Mouse (Mus musculus) heart, embryonic 13.5 days (tissue): ENCODE measurements around the gene Nfatc2. TPM values are rescaled to one million over a fixed set of nuclear protein-coding genes. Genes with fewer than 3 reads are reported as not detected.

Experiments used
- ATAC-seq: fragments of 200-750 bp; cut with Nextera tagmentation; 2 replicates; pipeline ENCODE4 v1.8.0; 2017; ENCODE audit warnings: moderate TSS enrichment; ENCODE audit not compliant: insufficient number of reproducible peaks, low FRiP score, low TSS enrichment; ENCODE audit errors: extremely low read depth
- H3K27ac ChIP-seq: fragments of 300-500 bp; sonication (generic); replicated peaks from 2 replicates; pipeline ENCODE4 v1.5.1; 2015; ENCODE audit warnings: moderate library complexity, mild to moderate bottlenecking, inconsistent platforms
- H3K27me3 ChIP-seq: fragments of 300-500 bp; sonication (generic); replicated peaks from 2 replicates; pipeline ENCODE4 v1.6.1; 2015; ENCODE audit warnings: mild to moderate bottlenecking, inconsistent platforms
- H3K36me3 ChIP-seq: fragments of 300-500 bp; sonication (generic); 2 replicates; pipeline ENCODE4 v1.6.1; 2015; ENCODE audit warnings: mild to moderate bottlenecking, inconsistent platforms
- H3K4me1 ChIP-seq: fragments of 300-500 bp; sonication (generic); 2 replicates; pipeline ENCODE4 v1.6.1; 2015; ENCODE audit warnings: inconsistent platforms
- H3K4me2 ChIP-seq: fragments of 300-500 bp; sonication (generic); 2 replicates; pipeline ENCODE4 v1.6.1; 2015; ENCODE audit warnings: inconsistent platforms, mild to moderate bottlenecking, moderate library complexity
- H3K4me3 ChIP-seq: fragments of 300-500 bp; sonication (generic); 2 replicates; pipeline ENCODE4 v1.5.1; 2015; ENCODE audit warnings: moderate library complexity, mild to moderate bottlenecking, inconsistent platforms
- H3K9ac ChIP-seq: fragments of 300-500 bp; sonication (generic); 2 replicates; pipeline ENCODE4 v1.6.1; 2015; ENCODE audit warnings: inconsistent platforms, mild to moderate bottlenecking, moderate library complexity
- H3K9me3 ChIP-seq: fragments of 300-500 bp; sonication (generic); 2 replicates; pipeline ENCODE4 v1.6.1; 2016; ENCODE audit warnings: inconsistent platforms
- WGBS: fragments of 180-500 bp; shearing (Covaris S2); methylation state at CpG from one replicate; pipeline ENCODE4 v1.1.7; 2015; ENCODE audit warnings: mixed read lengths; 5-methylcytosine and 5-hydroxymethylcytosine counted together
- polyA plus RNA-seq: library from polyadenylated mRNA; unstranded; fragments of >200 nt; fragmentation: Nextera tagmentation; extraction: Ambion mirVana; gene quantifications from 2 replicates; pipeline ENCODE4 v1.2.1, GENCODE M21; 2015

Gene Nfatc2
- polyA plus RNA-seq, 1 experiment from 2014 or later = 10.1 TPM

- Histone ChIP-seq H3K4me1 (peaks cover 17% of the 10 kb centered on the region), H3K36me3 (peaks cover 29% of the 10 kb centered on the region), H3K27me3 (0 out of 2 replicates have a peak, but pooled peaks cover 2% of the 10 kb centered on the region), H3K4me2 (no peak overlapping the region), H3K27ac (no peak overlapping the region), H3K4me3 (no peak overlapping the region), H3K9me3 (peaks cover 6% of the 10 kb centered on the region), H3K9ac (no peak overlapping the region)
- ATAC-seq = no peak
- 54% methylated on average over 4 of the region's 4 CpGs for WGBS
These were observed 86.0 kb downstream of the Nfatc2 start for GRCm38 (mm10) chr2:168515466-168515865.

- Histone ChIP-seq H3K4me1 (peaks cover 4% of the 10 kb centered on the region), H3K4me3 (no peak overlapping the region), H3K27me3 (0 out of 2 replicates have a peak, but pooled peaks cover 2% of the 10 kb centered on the region), H3K9me3 (peaks cover 6% of the 10 kb centered on the region), H3K9ac (no peak overlapping the region), H3K27ac (no peak overlapping the region), H3K36me3 (peaks cover 25% of the 10 kb centered on the region), H3K4me2 (no peak overlapping the region)
- WGBS = 75% methylated on average over 5 of the region's 5 CpGs
- no peak for ATAC-seq
These were observed 87.3 kb downstream of the Nfatc2 start for GRCm38 (mm10) chr2:168514131-168514530.

GRCm38 (mm10) chr2:168511529-168511928 lies 89.9 kb downstream of the Nfatc2 start:
- Histone ChIP-seq H3K36me3 (peaks cover 16% of the 10 kb centered on the region), H3K9ac (no peak overlapping the region), H3K4me2 (no peak overlapping the region), H3K27ac (no peak overlapping the region), H3K4me3 (no peak overlapping the region), H3K9me3 (peaks cover 6% of the 10 kb centered on the region), H3K4me1 (no peaks in the 10 kb centered on the region), H3K27me3 (0 out of 2 replicates have a peak, but pooled peaks cover 2% of the 10 kb centered on the region)
- ATAC-seq = no peak

GRCm38 (mm10) chr2:168508469-168509198 lies 92.8 kb downstream of the Nfatc2 start:
- peaks cover 36% of the 10 kb centered on the region for H3K36me3 ChIP-seq
- WGBS = 79% methylated on average over 13 of the region's 13 CpGs
- H3K9me3 ChIP-seq = peaks cover 6% of the 10 kb centered on the region
- H3K4me3 ChIP-seq = no peak overlapping the region
- H3K27me3 ChIP-seq = peaks cover 3% of the 10 kb centered on the region; the same call in 1 of the 2 replicates
- ATAC-seq = no peak
- H3K4me1 ChIP-seq = no peaks in the 10 kb centered on the region
- no peak overlapping the region for H3K27ac ChIP-seq
- H3K4me2 ChIP-seq = no peak overlapping the region
- no peak overlapping the region for H3K9ac ChIP-seq

- Histone ChIP-seq H3K36me3 (peaks cover 30% of the 10 kb centered on the region), H3K27ac (no peak overlapping the region), H3K4me1 (peaks cover 7% of the 10 kb centered on the region), H3K9ac (no peak overlapping the region), H3K9me3 (no peaks in the 10 kb centered on the region), H3K4me2 (no peak overlapping the region), H3K4me3 (no peak overlapping the region), H3K27me3 (peaks cover 13% of the 10 kb centered on the region; the same call in 1 of the 2 replicates)
- WGBS = 80% methylated on average over 27 of the region's 27 CpGs
- ATAC-seq = no peak
These were observed 96.8 kb downstream of the Nfatc2 start for GRCm38 (mm10) chr2:168504431-168505182.

- Histone ChIP-seq H3K27me3 (peaks cover 11% of the 10 kb centered on the region; the same call in 1 of the 2 replicates), H3K36me3 (peaks cover 31% of the 10 kb centered on the region), H3K9ac (no peak overlapping the region), H3K9me3 (no peaks in the 10 kb centered on the region), H3K4me3 (no peak overlapping the region), H3K4me2 (no peak overlapping the region), H3K27ac (no peak overlapping the region), H3K4me1 (peaks cover 7% of the 10 kb centered on the region)
- WGBS = 66% methylated on average over 6 of the region's 6 CpGs
- ATAC-seq = no peak
These were observed 97.7 kb downstream of the Nfatc2 start for GRCm38 (mm10) chr2:168503735-168504134.

- H3K4me1 ChIP-seq = peaks cover 7% of the 10 kb centered on the region
- no peaks in the 10 kb centered on the region for H3K9me3 ChIP-seq
- 76% methylated on average over 6 of the region's 6 CpGs for WGBS
- peaks cover 31% of the 10 kb centered on the region for H3K36me3 ChIP-seq
- H3K9ac ChIP-seq = no peak overlapping the region
- ATAC-seq = no peak
- no peak overlapping the region for H3K4me3 ChIP-seq
- H3K27ac ChIP-seq = no peak overlapping the region
- H3K27me3 ChIP-seq = peaks cover 20% of the 10 kb centered on the region; the same call in 1 of the 2 replicates
- no peak overlapping the region for H3K4me2 ChIP-seq
These were observed 100.7 kb downstream of the Nfatc2 start for GRCm38 (mm10) chr2:168500750-168501149.

- no peak overlapping the region for H3K4me2 ChIP-seq
- peaks cover 7% of the 10 kb centered on the region for H3K4me1 ChIP-seq
- no peak overlapping the region for H3K4me3 ChIP-seq
- H3K9me3 ChIP-seq = no peaks in the 10 kb centered on the region
- 82% methylated on average over 6 of the region's 6 CpGs for WGBS
- ATAC-seq = no peak
- peaks cover 28% of the 10 kb centered on the region for H3K36me3 ChIP-seq
- no peak overlapping the region for H3K27ac ChIP-seq
- peaks cover 20% of the 10 kb centered on the region; the same call in 1 of the 2 replicates for H3K27me3 ChIP-seq
- H3K9ac ChIP-seq = no peak overlapping the region
These were observed 101.2 kb downstream of the Nfatc2 start for GRCm38 (mm10) chr2:168500244-168500643.

GRCm38 (mm10) chr2:168491791-168492190 lies 109.7 kb downstream of the Nfatc2 start:
- ATAC-seq = 0 out of 2 replicates have a peak, but pooled peaks have one; percentile 37
- H3K36me3 ChIP-seq = peaks cover 10% of the 10 kb centered on the region
- 0 out of 2 replicates have a peak overlapping the region, but pooled peaks have one; percentile 24 for H3K9ac ChIP-seq
- no peak overlapping the region for H3K4me2 ChIP-seq
- H3K27ac ChIP-seq = no peak overlapping the region
- peaks cover 23% of the 10 kb centered on the region; the same call in 1 of the 2 replicates for H3K4me1 ChIP-seq
- 57% methylated on average over 7 of the region's 7 CpGs for WGBS
- no peaks in the 10 kb centered on the region for H3K9me3 ChIP-seq
- H3K4me3 ChIP-seq = no peak overlapping the region
- H3K27me3 ChIP-seq = no peaks in the 10 kb centered on the region

GRCm38 (mm10) chr2:168489953-168490352 lies 111.5 kb downstream of the Nfatc2 start:
- WGBS = 85% methylated on average over 13 of the region's 13 CpGs
- Histone ChIP-seq H3K4me2 (no peak overlapping the region), H3K27me3 (0 out of 2 replicates have a peak, but pooled peaks cover 12% of the 10 kb centered on the region), H3K36me3 (peaks cover 10% of the 10 kb centered on the region), H3K27ac (no peak overlapping the region), H3K4me3 (no peak overlapping the region), H3K4me1 (peaks cover 23% of the 10 kb centered on the region; the same call in 1 of the 2 replicates), H3K9me3 (no peaks in the 10 kb centered on the region), H3K9ac (no peak overlapping the region)
- peak; percentile 21; the same call in 1 of the 2 replicates for ATAC-seq

- no peaks in the 10 kb centered on the region for H3K9me3 ChIP-seq
- no peak for ATAC-seq
- 58% methylated on average over 11 of the region's 11 CpGs for WGBS
These were observed 113.1 kb downstream of the Nfatc2 start for GRCm38 (mm10) chr2:168488158-168488925.

More at GRCm38 (mm10) chr2:168488158-168488925, 113.1 kb downstream of the Nfatc2 start:
- no peak overlapping the region for H3K27ac ChIP-seq
- H3K4me1 ChIP-seq = peaks cover 23% of the 10 kb centered on the region; the same call in 1 of the 2 replicates
- peaks cover 15% of the 10 kb centered on the region for H3K36me3 ChIP-seq
- no peak overlapping the region for H3K4me3 ChIP-seq
- H3K4me2 ChIP-seq = no peak overlapping the region
- H3K9ac ChIP-seq = no peak overlapping the region
- H3K27me3 ChIP-seq = peaks cover 17% of the 10 kb centered on the region; the same call in 1 of the 2 replicates
